Mouse (Mus musculus) hindbrain, embryonic 13.5 days (tissue): ENCODE data around the gene Pex16. TPM values are rescaled to one million over a fixed set of nuclear protein-coding genes. Genes with fewer than 3 reads are reported as not detected.

Experiments used
- ATAC-seq: fragments of 200-750 bp; cut with Nextera tagmentation; 2 replicates; pipeline ENCODE4 v1.8.0; 2017; ENCODE audit warnings: moderate TSS enrichment; ENCODE audit not compliant: low FRiP score
- H3K27ac ChIP-seq: fragments of 300-500 bp; sonication (generic); 2 replicates; pipeline ENCODE4 v1.5.1; 2015; ENCODE audit warnings: inconsistent platforms, mild to moderate bottlenecking, moderate library complexity
- H3K27me3 ChIP-seq: fragments of 300-500 bp; sonication (generic); 2 replicates; pipeline ENCODE4 v1.6.1; 2015; ENCODE audit warnings: mild to moderate bottlenecking, inconsistent platforms
- H3K36me3 ChIP-seq: fragments of 300-500 bp; sonication (generic); 2 replicates; pipeline ENCODE4 v1.6.1; 2015; ENCODE audit warnings: mild to moderate bottlenecking, inconsistent platforms
- H3K4me1 ChIP-seq: fragments of 300-500 bp; sonication (generic); replicated peaks from 2 replicates; pipeline ENCODE4 v1.6.1; 2015; ENCODE audit warnings: inconsistent platforms
- H3K4me2 ChIP-seq: fragments of 300-500 bp; sonication (generic); 2 replicates; pipeline ENCODE4 v1.6.1; 2015; ENCODE audit warnings: inconsistent platforms, mild to moderate bottlenecking, moderate library complexity
- H3K4me3 ChIP-seq: fragments of 300-500 bp; sonication (generic); 2 replicates; pipeline ENCODE4 v1.5.1; 2015; ENCODE audit warnings: mild to moderate bottlenecking, inconsistent platforms
- H3K9ac ChIP-seq: fragments of 300-500 bp; sonication (generic); 2 replicates; pipeline ENCODE4 v1.6.1; 2015; ENCODE audit warnings: mild to moderate bottlenecking, inconsistent platforms
- H3K9me3 ChIP-seq: fragments of 300-500 bp; sonication (generic); 2 replicates; pipeline ENCODE4 v1.6.1; 2016; ENCODE audit warnings: inconsistent platforms
- WGBS: fragments of 180-500 bp; shearing (Covaris S2); methylation state at CpG from one replicate; pipeline ENCODE4 v1.1.7; 2015; 5-methylcytosine and 5-hydroxymethylcytosine counted together
- polyA plus RNA-seq: library from polyadenylated mRNA; unstranded; fragments of >200 nt; fragmentation: Nextera tagmentation; extraction: Ambion mirVana; gene quantifications from 2 replicates; pipeline ENCODE4 v1.2.1, GENCODE M21; 2015

Pex16 gene
- 35.7 and 35.8 TPM in 2 replicates for polyA plus RNA-seq

DNA sequence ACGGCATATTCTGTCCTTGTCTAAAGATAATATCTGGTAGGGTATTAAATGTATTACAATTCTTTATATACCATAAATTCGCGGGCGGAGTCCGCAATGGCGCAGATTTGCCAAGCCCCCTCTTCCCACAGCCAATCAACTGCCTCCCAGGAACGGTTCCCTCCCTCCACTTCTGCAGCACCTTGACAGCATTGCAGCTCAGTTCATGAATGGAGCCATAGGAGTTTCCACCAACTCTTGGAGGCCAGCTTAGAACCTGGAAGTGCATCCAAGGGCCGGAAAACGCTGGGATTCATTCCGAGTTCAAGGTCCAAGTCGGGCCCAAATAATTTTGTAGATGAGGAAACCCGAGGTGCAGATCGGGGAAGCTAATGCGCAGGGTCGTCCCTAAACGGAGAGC, at the start of gene Pex16, which contains the start of gene Large2:
Gene Pex16, plus strand, starts transcription at position 163 of the 400 bp plus-strand sequence.
Gene Large2, minus strand, starts transcription at position 356 of the 400 bp plus-strand sequence.
- 6% methylated on average over 16 of the region's 16 CpGs for WGBS
- Histone ChIP-seq H3K4me1 (peaks cover 57% of the 10 kb centered on the region), H3K36me3 (peaks cover 24% of the 10 kb centered on the region), H3K9me3 (no peaks in the 10 kb centered on the region), H3K27ac (peak within 1 kb of the TSS; percentile 87), H3K27me3 (peaks cover 29% of the 10 kb centered on the region), H3K4me2 (peak within 1 kb of the TSS; percentile 91), H3K9ac (peak within 1 kb of the TSS; percentile 84), H3K4me3 (peak within 1 kb of the TSS; percentile 73)
- peak; percentile 22; the same call in 1 of the 2 replicates for ATAC-seq

DNA sequence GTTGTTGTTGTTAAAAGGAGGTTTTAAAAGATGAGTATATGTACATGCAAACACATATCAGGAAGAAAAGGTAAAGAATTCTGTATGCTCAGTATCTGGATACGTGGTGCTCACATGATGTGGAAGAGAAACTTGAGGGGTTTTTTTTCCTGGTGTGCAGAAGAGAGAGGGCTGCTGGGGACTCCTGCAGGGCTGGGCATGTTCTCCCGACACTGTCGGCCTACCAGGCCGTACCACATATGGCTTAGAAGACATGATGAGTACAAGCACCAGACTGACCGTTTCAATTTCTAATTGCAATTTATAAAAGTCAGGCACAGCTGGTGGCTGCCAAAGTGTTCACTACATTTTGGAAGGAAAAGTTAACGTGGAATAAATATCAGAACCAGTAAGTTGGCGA, 48.8 kb upstream of the Pex16 start:
- no peak overlapping the region for H3K4me2 ChIP-seq
- 85% methylated on average over 7 of the region's 7 CpGs for WGBS
- no peaks in the 10 kb centered on the region for H3K27me3 ChIP-seq
- H3K9ac ChIP-seq: no peak overlapping the region
- H3K27ac ChIP-seq: no peak overlapping the region
- H3K36me3 ChIP-seq: peaks cover 64% of the 10 kb centered on the region
- no peak for ATAC-seq
- no peaks in the 10 kb centered on the region for H3K4me1 ChIP-seq
- H3K9me3 ChIP-seq: no peaks in the 10 kb centered on the region
- no peak overlapping the region for H3K4me3 ChIP-seq

DNA sequence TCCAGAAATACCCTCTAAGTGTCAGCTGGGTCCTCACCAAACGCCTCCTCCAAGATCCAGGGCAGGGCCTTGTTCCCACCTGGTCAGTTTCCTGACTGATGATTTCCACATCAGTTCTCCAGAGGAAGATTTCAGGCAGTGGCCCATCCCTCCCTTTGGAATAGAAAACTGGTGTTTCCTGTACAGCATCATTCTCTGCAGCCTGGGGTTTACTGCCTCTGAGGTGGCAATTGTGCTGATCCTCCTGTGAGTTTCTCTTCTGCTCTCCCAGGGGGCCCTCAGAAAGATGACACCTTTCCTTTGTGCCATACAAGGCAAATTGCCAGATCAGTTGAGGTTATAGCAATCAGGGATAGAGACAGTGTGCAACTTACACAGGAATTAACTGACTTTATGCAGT, 48.3 kb upstream of the Pex16 start:
- no peak for ATAC-seq
- 86% methylated on average over 1 of the region's 1 CpGs for WGBS
- Histone ChIP-seq H3K4me1 (no peaks in the 10 kb centered on the region), H3K4me3 (no peak overlapping the region), H3K9me3 (no peaks in the 10 kb centered on the region), H3K36me3 (peaks cover 63% of the 10 kb centered on the region), H3K4me2 (no peak overlapping the region), H3K27ac (no peak overlapping the region), H3K9ac (no peak overlapping the region), H3K27me3 (no peaks in the 10 kb centered on the region)

DNA sequence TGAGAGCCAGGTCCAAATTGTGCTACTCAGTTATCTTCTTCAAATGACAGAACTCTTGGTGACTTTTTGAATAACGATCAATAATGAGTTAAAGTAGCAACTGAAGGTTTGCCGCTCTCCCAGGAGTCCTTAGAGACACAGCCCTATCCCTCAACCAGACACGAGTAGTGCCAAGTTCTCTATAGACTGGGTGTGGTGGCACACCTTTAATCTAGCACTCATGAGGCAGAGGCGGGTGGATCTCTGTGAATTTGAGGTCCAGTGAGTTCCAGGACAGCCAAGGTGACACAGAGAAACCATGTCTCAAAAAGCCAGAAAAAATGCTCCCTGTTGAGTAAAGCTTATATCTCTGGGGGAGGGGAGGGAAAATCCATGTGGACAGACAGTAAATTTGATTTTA, 46.9 kb upstream of the Pex16 start:
- Histone ChIP-seq H3K4me1 (no peaks in the 10 kb centered on the region), H3K9ac (no peak overlapping the region), H3K4me2 (no peak overlapping the region), H3K9me3 (no peaks in the 10 kb centered on the region), H3K4me3 (no peak overlapping the region), H3K36me3 (peaks cover 60% of the 10 kb centered on the region), H3K27ac (no peak overlapping the region), H3K27me3 (no peaks in the 10 kb centered on the region)
- WGBS: 94% methylated on average over 4 of the region's 4 CpGs
- ATAC-seq: no peak

- Histone ChIP-seq H3K9me3 (no peaks in the 10 kb centered on the region), H3K4me2 (no peak overlapping the region), H3K9ac (no peak overlapping the region), H3K27ac (no peak overlapping the region), H3K36me3 (peaks cover 62% of the 10 kb centered on the region), H3K4me1 (no peaks in the 10 kb centered on the region), H3K27me3 (no peaks in the 10 kb centered on the region), H3K4me3 (no peak overlapping the region)
- no peak for ATAC-seq
- WGBS: 97% methylated on average over 8 of the region's 8 CpGs
Observed at GRCm38 (mm10) chr2:92328206-92328605, 46.3 kb upstream of the Pex16 start.

- Histone ChIP-seq H3K4me3 (no peak overlapping the region), H3K9ac (no peak overlapping the region), H3K4me2 (no peak overlapping the region), H3K4me1 (no peaks in the 10 kb centered on the region), H3K9me3 (no peaks in the 10 kb centered on the region), H3K36me3 (peaks cover 65% of the 10 kb centered on the region), H3K27ac (no peak overlapping the region), H3K27me3 (no peaks in the 10 kb centered on the region)
- no peak for ATAC-seq
- WGBS: 51% methylated on average over 2 of the region's 2 CpGs
Observed at GRCm38 (mm10) chr2:92330840-92331239, 43.6 kb upstream of the Pex16 start.

- H3K9ac ChIP-seq: no peak overlapping the region
- no peaks in the 10 kb centered on the region for H3K9me3 ChIP-seq
- H3K4me3 ChIP-seq: no peak overlapping the region
- H3K27me3 ChIP-seq: no peaks in the 10 kb centered on the region
- no peaks in the 10 kb centered on the region for H3K4me1 ChIP-seq
- no peak overlapping the region for H3K27ac ChIP-seq
- no peak overlapping the region for H3K4me2 ChIP-seq
- 78% methylated on average over 2 of the region's 2 CpGs for WGBS
- H3K36me3 ChIP-seq: peaks cover 61% of the 10 kb centered on the region
- no peak for ATAC-seq
Observed at GRCm38 (mm10) chr2:92331410-92331809, 43.1 kb upstream of the Pex16 start.

DNA sequence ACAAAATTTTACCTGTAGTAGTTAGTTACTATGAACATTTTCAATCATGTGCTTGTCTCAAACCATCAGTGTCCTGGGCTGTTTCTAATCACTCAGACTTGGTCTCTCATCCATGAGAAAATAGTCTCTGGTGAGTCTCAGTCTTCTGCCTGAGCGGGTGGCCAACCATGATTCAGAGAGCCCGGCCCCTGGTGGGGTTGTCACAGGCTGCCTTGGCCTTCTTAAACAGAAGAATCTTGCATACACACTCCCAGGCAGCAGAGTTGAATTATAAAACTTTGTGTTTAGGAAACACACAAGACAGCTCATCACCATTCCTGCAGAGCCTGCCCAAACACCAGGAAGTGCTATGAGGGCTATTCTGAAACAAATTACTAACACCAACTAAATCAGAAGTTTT, 42.6 kb upstream of the Pex16 start:
- no peak for ATAC-seq
- Histone ChIP-seq H3K27me3 (no peaks in the 10 kb centered on the region), H3K27ac (no peak overlapping the region), H3K4me1 (no peaks in the 10 kb centered on the region), H3K9ac (no peak overlapping the region), H3K4me3 (no peak overlapping the region), H3K9me3 (no peaks in the 10 kb centered on the region), H3K4me2 (no peak overlapping the region), H3K36me3 (peaks cover 57% of the 10 kb centered on the region)
- WGBS: 93% methylated on average over 2 of the region's 2 CpGs

- Histone ChIP-seq H3K36me3 (peaks cover 36% of the 10 kb centered on the region), H3K27me3 (no peaks in the 10 kb centered on the region), H3K9ac (no peak overlapping the region), H3K27ac (no peak overlapping the region), H3K4me3 (no peak overlapping the region), H3K4me1 (no peaks in the 10 kb centered on the region), H3K4me2 (no peak overlapping the region), H3K9me3 (no peaks in the 10 kb centered on the region)
- ATAC-seq: no peak
Observed at GRCm38 (mm10) chr2:92342418-92342817, 32.1 kb upstream of the Pex16 start.

DNA sequence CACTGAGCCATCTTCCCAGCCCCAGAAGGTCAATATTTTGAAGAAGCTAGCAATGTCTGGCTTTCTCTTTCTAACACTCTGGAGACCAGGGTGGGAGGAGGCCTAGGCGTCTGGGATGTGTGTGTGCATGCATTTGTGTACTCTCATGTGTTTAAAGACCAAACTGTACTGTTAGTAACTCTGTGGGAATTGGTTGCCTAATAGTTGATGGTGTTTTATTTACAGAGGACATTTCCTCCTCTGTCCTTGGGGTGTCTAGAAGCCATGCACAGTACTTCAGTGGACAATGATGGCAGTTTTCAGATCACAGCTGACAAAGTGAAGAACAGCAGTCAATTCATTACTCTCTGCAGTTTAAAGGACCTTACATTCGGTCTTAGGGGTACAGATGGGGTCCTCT, 27.3 kb upstream of the Pex16 start:
- H3K4me2 ChIP-seq: no peak overlapping the region
- no peak overlapping the region for H3K4me3 ChIP-seq
- no peaks in the 10 kb centered on the region for H3K27me3 ChIP-seq
- ATAC-seq: no peak
- no peaks in the 10 kb centered on the region for H3K4me1 ChIP-seq
- 91% methylated on average over 2 of the region's 2 CpGs for WGBS
- H3K9ac ChIP-seq: no peak overlapping the region
- H3K9me3 ChIP-seq: no peaks in the 10 kb centered on the region
- peaks cover 70% of the 10 kb centered on the region for H3K36me3 ChIP-seq
- no peak overlapping the region for H3K27ac ChIP-seq

DNA sequence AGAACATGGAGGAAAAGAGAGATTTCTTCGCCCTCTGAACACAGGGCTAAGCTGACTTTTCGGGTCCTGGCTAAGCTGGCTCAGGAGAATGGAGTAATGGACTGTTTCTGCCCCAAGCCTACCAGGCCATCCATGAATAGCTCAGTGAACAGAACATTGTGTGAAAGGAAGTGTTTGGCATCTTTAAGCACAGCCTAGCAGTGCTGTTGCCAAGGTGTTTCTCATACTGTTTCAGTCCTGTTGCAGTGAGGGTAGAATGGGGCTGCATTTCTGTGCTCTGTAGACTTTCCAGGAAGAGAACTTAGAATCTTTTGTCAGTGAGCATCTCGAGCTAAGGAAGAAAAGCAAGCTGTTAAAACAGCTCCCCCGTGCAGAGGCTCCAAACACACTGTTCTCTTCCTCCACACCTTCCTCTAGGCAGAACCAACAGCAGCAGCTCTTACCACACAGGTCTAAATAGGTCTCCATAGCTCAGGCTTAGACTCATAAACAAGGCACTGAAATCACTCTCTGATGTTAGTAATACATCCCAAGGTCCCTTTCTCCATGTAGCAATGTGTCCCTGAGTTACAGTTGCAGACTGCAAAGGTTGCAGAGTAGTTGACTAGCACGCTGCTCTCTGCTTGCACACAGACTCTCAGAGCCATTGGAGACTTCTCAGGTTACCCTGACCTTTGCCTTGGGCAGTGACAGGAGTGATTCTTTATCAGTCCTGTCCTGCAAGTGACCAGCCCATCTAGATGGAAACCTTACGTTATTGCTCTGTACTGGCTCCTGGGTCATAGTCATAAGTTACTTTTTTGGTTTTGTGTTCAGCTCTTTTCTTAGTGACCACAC, 24.7 kb upstream of the Pex16 start:
- H3K4me1 ChIP-seq: no peaks in the 10 kb centered on the region
- no peak overlapping the region for H3K4me3 ChIP-seq
- peaks cover 68% of the 10 kb centered on the region for H3K36me3 ChIP-seq
- ATAC-seq: no peak
- no peaks in the 10 kb centered on the region for H3K9me3 ChIP-seq
- H3K27me3 ChIP-seq: no peaks in the 10 kb centered on the region
- no peak overlapping the region for H3K9ac ChIP-seq
- WGBS: 79% methylated on average over 6 of the region's 6 CpGs
- H3K27ac ChIP-seq: no peak overlapping the region
- H3K4me2 ChIP-seq: no peak overlapping the region

DNA sequence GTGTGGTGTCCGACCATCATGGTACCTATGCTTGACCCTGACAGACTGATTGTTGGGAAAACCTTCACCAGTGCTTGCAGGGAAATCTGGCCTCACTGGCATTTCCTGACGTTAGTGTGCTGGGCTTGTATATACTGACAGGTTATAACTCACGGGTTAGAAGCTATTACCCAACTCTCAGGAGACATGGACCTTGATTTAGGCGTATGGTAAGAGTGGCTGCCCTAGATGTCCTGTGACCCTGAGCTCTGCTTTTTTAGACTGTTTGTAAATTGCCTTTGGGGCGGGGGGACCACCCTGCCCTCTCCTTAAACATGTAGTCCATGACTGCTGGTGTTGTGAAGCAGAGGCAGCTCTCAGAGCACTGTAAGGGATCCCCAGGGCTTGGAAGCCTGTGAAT, 23.8 kb upstream of the Pex16 start:
- Histone ChIP-seq H3K9me3 (no peaks in the 10 kb centered on the region), H3K27me3 (no peaks in the 10 kb centered on the region), H3K4me2 (no peak overlapping the region), H3K4me1 (no peaks in the 10 kb centered on the region), H3K4me3 (no peak overlapping the region), H3K27ac (no peak overlapping the region), H3K36me3 (peaks cover 68% of the 10 kb centered on the region), H3K9ac (no peak overlapping the region; the same call in none of the 2 replicates)
- no peak for ATAC-seq
- WGBS: 77% methylated on average over 5 of the region's 5 CpGs

- no peak for ATAC-seq
- H3K4me1 ChIP-seq: no peaks in the 10 kb centered on the region
- peaks cover 73% of the 10 kb centered on the region for H3K36me3 ChIP-seq
- H3K27me3 ChIP-seq: no peaks in the 10 kb centered on the region
- no peak overlapping the region for H3K9ac ChIP-seq
- no peak overlapping the region for H3K4me2 ChIP-seq
- H3K4me3 ChIP-seq: no peak overlapping the region
- H3K27ac ChIP-seq: no peak overlapping the region
- WGBS: 33% methylated on average over 5 of the region's 5 CpGs
- H3K9me3 ChIP-seq: no peaks in the 10 kb centered on the region
Observed at GRCm38 (mm10) chr2:92353402-92353801, 21.1 kb upstream of the Pex16 start.
